Mouse (Mus musculus) midbrain, embryonic 13.5 days (tissue): ENCODE measurements around the gene Elovl7. TPM values are rescaled to one million over a fixed set of nuclear protein-coding genes. Genes with fewer than 3 reads are reported as not detected.

Source experiments
- ATAC-seq: fragments of 200-750 bp; cut with Nextera tagmentation; 2 replicates; pipeline ENCODE4 v1.8.0; 2017; ENCODE audit warnings: mild to moderate bottlenecking, moderate TSS enrichment, moderate library complexity
- H3K27ac ChIP-seq: fragments of 300-500 bp; sonication (generic); 2 replicates; pipeline ENCODE4 v1.5.1; 2015; ENCODE audit warnings: inconsistent platforms, mild to moderate bottlenecking, moderate library complexity
- H3K27me3 ChIP-seq: fragments of 300-500 bp; sonication (generic); 2 replicates; pipeline ENCODE4 v1.6.1; 2015; ENCODE audit warnings: mild to moderate bottlenecking, inconsistent platforms
- H3K36me3 ChIP-seq: fragments of 300-500 bp; sonication (generic); 2 replicates; pipeline ENCODE4 v1.6.1; 2015; ENCODE audit warnings: mild to moderate bottlenecking, inconsistent platforms
- H3K4me1 ChIP-seq: fragments of 300-500 bp; sonication (generic); replicated peaks from 2 replicates; pipeline ENCODE4 v1.6.1; 2015; ENCODE audit warnings: inconsistent platforms
- H3K4me2 ChIP-seq: fragments of 300-500 bp; sonication (generic); replicated peaks from 2 replicates; pipeline ENCODE4 v1.6.1; 2015; ENCODE audit warnings: moderate library complexity, mild to moderate bottlenecking, inconsistent platforms
- H3K4me3 ChIP-seq: fragments of 300-500 bp; sonication (generic); replicated peaks from 2 replicates; pipeline ENCODE4 v1.5.1; 2015; ENCODE audit warnings: mild to moderate bottlenecking, inconsistent platforms
- H3K9ac ChIP-seq: fragments of 300-500 bp; sonication (generic); replicated peaks from 2 replicates; pipeline ENCODE4 v1.6.1; 2015; ENCODE audit warnings: mild to moderate bottlenecking, inconsistent platforms
- H3K9me3 ChIP-seq: fragments of 300-500 bp; sonication (generic); 2 replicates; pipeline ENCODE4 v1.6.1; 2016; ENCODE audit warnings: mild to moderate bottlenecking, inconsistent platforms
- WGBS: fragments of 180-500 bp; shearing (Covaris S2); methylation state at CpG from one replicate; pipeline ENCODE4 v1.1.7; 2015; 5-methylcytosine and 5-hydroxymethylcytosine counted together
- polyA plus RNA-seq: library from polyadenylated mRNA; unstranded; fragments of >200 nt; fragmentation: Nextera tagmentation; extraction: Ambion mirVana; gene quantifications from 2 replicates; pipeline ENCODE4 v1.2.1, GENCODE M21; 2015

Elovl7 gene
- polyA plus RNA-seq, 1 experiment from 2014 or later = 0.74 TPM

- Histone ChIP-seq H3K9me3 (no peaks in the 10 kb centered on the region), H3K27ac (no peak overlapping the region), H3K4me2 (no peak overlapping the region), H3K9ac (no peak overlapping the region), H3K27me3 (peaks cover 15% of the 10 kb centered on the region), H3K36me3 (no peaks in the 10 kb centered on the region), H3K4me3 (no peak overlapping the region), H3K4me1 (no peaks in the 10 kb centered on the region)
- no peak for ATAC-seq
- WGBS = 71% methylated on average over 5 of the region's 5 CpGs
Measured at GRCm38 (mm10) chr13:108208090-108208489, 6.1 kb upstream of the Elovl7 start.

- H3K9me3 ChIP-seq = no peaks in the 10 kb centered on the region
- H3K9ac ChIP-seq = no peak overlapping the region
- H3K4me2 ChIP-seq = no peak overlapping the region
- WGBS = 91% methylated on average over 8 of the region's 8 CpGs
- peaks cover 37% of the 10 kb centered on the region for H3K27me3 ChIP-seq
- H3K36me3 ChIP-seq = no peaks in the 10 kb centered on the region
- H3K27ac ChIP-seq = no peak overlapping the region
- H3K4me3 ChIP-seq = no peak overlapping the region
- H3K4me1 ChIP-seq = peaks cover 17% of the 10 kb centered on the region
- ATAC-seq = no peak
Measured at GRCm38 (mm10) chr13:108210960-108211359, 3.2 kb upstream of the Elovl7 start.

GRCm38 (mm10) chr13:108212397-108213018 lies 1.7 kb upstream of the Elovl7 start:
- no peak overlapping the region for H3K4me3 ChIP-seq
- 40% methylated on average over 5 of the region's 5 CpGs for WGBS

GRCm38 (mm10) chr13:108214485-108215107 lies 392 bp downstream of the Elovl7 start:
- no peak overlapping the region for H3K27ac ChIP-seq
- no peaks in the 10 kb centered on the region for H3K36me3 ChIP-seq
- no peaks in the 10 kb centered on the region for H3K9me3 ChIP-seq
- H3K4me3 ChIP-seq = peak overlapping the region; percentile 81
- peak overlapping the region; percentile 78 for H3K9ac ChIP-seq
- H3K4me2 ChIP-seq = peak overlapping the region; percentile 99
- ATAC-seq = no peak; the same call in none of the 2 replicates
- WGBS = under 1% methylated on average over 48 of the region's 50 CpGs
- H3K4me1 ChIP-seq = peaks cover 17% of the 10 kb centered on the region
- H3K27me3 ChIP-seq = peaks cover 55% of the 10 kb centered on the region

More at GRCm38 (mm10) chr13:108212397-108213018, 1.7 kb upstream of the Elovl7 start:
- Histone ChIP-seq H3K27me3 (peaks cover 49% of the 10 kb centered on the region), H3K4me1 (peaks cover 17% of the 10 kb centered on the region), H3K36me3 (no peaks in the 10 kb centered on the region), H3K4me2 (no peak overlapping the region), H3K27ac (no peak overlapping the region), H3K9ac (no peak overlapping the region), H3K9me3 (no peaks in the 10 kb centered on the region)
- no peak for ATAC-seq

- H3K4me2 ChIP-seq = peak overlapping the region; percentile 99
- peak overlapping the region; percentile 78; the same call in 1 of the 2 replicates for H3K9ac ChIP-seq
- H3K4me1 ChIP-seq = peaks cover 17% of the 10 kb centered on the region
- H3K27ac ChIP-seq = no peak overlapping the region
- WGBS = 3% methylated on average over 12 of the region's 12 CpGs
- peaks cover 55% of the 10 kb centered on the region for H3K27me3 ChIP-seq
- H3K36me3 ChIP-seq = no peaks in the 10 kb centered on the region
- no peaks in the 10 kb centered on the region for H3K9me3 ChIP-seq
- ATAC-seq = no peak
- peak overlapping the region; percentile 81 for H3K4me3 ChIP-seq
Measured at GRCm38 (mm10) chr13:108215231-108215780, 1.1 kb downstream of the Elovl7 start.

- no peak for ATAC-seq
Measured at GRCm38 (mm10) chr13:108219773-108220172, 5.6 kb downstream of the Elovl7 start.

GRCm38 (mm10) chr13:108229191-108229590 lies 15.0 kb downstream of the Elovl7 start:
- ATAC-seq = no peak

More at GRCm38 (mm10) chr13:108219773-108220172, 5.6 kb downstream of the Elovl7 start:
- H3K4me1 ChIP-seq = peaks cover 7% of the 10 kb centered on the region
- no peak overlapping the region for H3K4me2 ChIP-seq
- H3K4me3 ChIP-seq = no peak overlapping the region
- no peaks in the 10 kb centered on the region for H3K9me3 ChIP-seq
- WGBS = 60% methylated on average over 7 of the region's 7 CpGs
- H3K27me3 ChIP-seq = peaks cover 29% of the 10 kb centered on the region
- H3K36me3 ChIP-seq = no peaks in the 10 kb centered on the region
- no peak overlapping the region for H3K27ac ChIP-seq
- H3K9ac ChIP-seq = no peak overlapping the region

GRCm38 (mm10) chr13:108229634-108230330 lies 15.6 kb downstream of the Elovl7 start:
- Histone ChIP-seq H3K4me3 (no peak overlapping the region), H3K27me3 (no peaks in the 10 kb centered on the region), H3K4me1 (no peaks in the 10 kb centered on the region), H3K4me2 (no peak overlapping the region), H3K27ac (no peak overlapping the region), H3K9ac (no peak overlapping the region), H3K36me3 (no peaks in the 10 kb centered on the region), H3K9me3 (no peaks in the 10 kb centered on the region)
- 66% methylated on average over 6 of the region's 6 CpGs for WGBS
- ATAC-seq = no peak

More at GRCm38 (mm10) chr13:108229191-108229590, 15.0 kb downstream of the Elovl7 start:
- H3K4me1 ChIP-seq = no peaks in the 10 kb centered on the region
- H3K4me3 ChIP-seq = no peak overlapping the region
- no peaks in the 10 kb centered on the region for H3K27me3 ChIP-seq
- no peak overlapping the region for H3K9ac ChIP-seq
- no peak overlapping the region for H3K27ac ChIP-seq
- H3K9me3 ChIP-seq = no peaks in the 10 kb centered on the region
- H3K4me2 ChIP-seq = no peak overlapping the region
- WGBS = 86% methylated on average over 3 of the region's 3 CpGs
- no peaks in the 10 kb centered on the region for H3K36me3 ChIP-seq

- Histone ChIP-seq H3K9me3 (no peaks in the 10 kb centered on the region), H3K4me2 (no peak overlapping the region), H3K4me1 (no peaks in the 10 kb centered on the region), H3K27me3 (no peaks in the 10 kb centered on the region), H3K4me3 (no peak overlapping the region), H3K27ac (no peak overlapping the region), H3K36me3 (no peaks in the 10 kb centered on the region), H3K9ac (no peak overlapping the region)
- 79% methylated on average over 4 of the region's 4 CpGs for WGBS
- ATAC-seq = no peak
Measured at GRCm38 (mm10) chr13:108240012-108240411, 25.8 kb downstream of the Elovl7 start.

GRCm38 (mm10) chr13:108241715-108242114 lies 27.5 kb downstream of the Elovl7 start:
- Histone ChIP-seq H3K36me3 (no peaks in the 10 kb centered on the region), H3K9ac (no peak overlapping the region), H3K9me3 (no peaks in the 10 kb centered on the region), H3K27ac (no peak overlapping the region), H3K4me3 (no peak overlapping the region), H3K4me1 (no peaks in the 10 kb centered on the region), H3K4me2 (no peak overlapping the region), H3K27me3 (no peaks in the 10 kb centered on the region)
- no peak for ATAC-seq
- WGBS = 85% methylated on average over 5 of the region's 5 CpGs

GRCm38 (mm10) chr13:108245086-108245697 lies 31.0 kb downstream of the Elovl7 start:
- H3K27ac ChIP-seq = no peak overlapping the region
- WGBS = 90% methylated on average over 11 of the region's 11 CpGs
- H3K4me2 ChIP-seq = no peak overlapping the region
- H3K4me1 ChIP-seq = no peaks in the 10 kb centered on the region
- H3K9me3 ChIP-seq = no peaks in the 10 kb centered on the region
- no peak for ATAC-seq
- no peaks in the 10 kb centered on the region for H3K36me3 ChIP-seq
- H3K9ac ChIP-seq = no peak overlapping the region
- no peak overlapping the region for H3K4me3 ChIP-seq
- no peaks in the 10 kb centered on the region for H3K27me3 ChIP-seq
